Mouse (Mus musculus) stomach, postnatal 0 days (tissue): ENCODE results near the gene Alkbh1.

Experiments
- CTCF ChIP-seq: IDR thresholded peaks from 2 replicates; pipeline ENCODE4 v1.5.1; 2016; ENCODE audit warnings: antibody characterized with exemption, low read depth, mild to moderate bottlenecking, moderate library complexity
- EP300 ChIP-seq: optimal IDR thresholded peaks from 2 replicates; pipeline ENCODE3; 2016; ENCODE audit warnings: antibody characterized with exemption

DNA sequence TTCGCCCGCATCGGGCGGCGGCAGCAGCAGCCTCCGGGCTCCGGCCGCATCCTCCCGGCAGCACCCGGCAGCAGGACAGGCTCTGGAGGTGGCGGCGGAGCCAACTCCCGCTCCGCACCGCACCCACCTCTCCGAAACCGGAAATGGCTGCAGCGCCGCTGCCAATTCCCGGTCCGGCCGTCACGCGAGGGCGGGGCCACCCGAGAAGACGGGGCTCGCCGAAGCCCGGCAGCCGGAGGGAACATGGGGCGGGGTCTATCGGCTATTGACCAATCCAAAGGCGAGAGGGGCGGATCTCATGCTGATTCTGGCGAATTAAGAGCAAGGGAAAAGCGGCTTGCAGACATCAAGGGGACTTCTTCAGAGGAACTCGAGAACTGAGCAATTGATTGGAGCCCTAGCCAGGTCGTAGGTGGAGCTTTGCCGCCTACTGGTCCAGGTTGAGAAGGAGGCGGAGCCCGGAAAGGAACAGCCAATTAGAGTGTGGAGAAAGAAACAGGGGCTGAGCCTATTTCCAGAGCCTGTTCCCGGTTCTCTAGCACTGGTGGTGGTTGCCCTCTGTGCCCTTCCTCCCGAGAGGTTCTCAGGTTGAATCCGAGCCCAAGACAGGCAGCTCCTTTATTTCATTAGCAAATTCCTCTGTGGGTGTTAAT lies 55.6 kb downstream of the Alkbh1 start, which contains the start of gene Sptlc2:
- TF ChIP-seq EP300, result no peak
- peak; percentile 48 for TF ChIP-seq CTCF
